Mouse (Mus musculus): ENCODE results near the gene Ten1.

Ten1 gene

GRCm38 (mm10) chr11:116234901-116235300, 36.2 kb downstream of the Ten1 start:
- in situ Hi-C loops (cut with MboI; ENCODE audit: low sequenced_read_pairs), result no loop called here

DNA sequence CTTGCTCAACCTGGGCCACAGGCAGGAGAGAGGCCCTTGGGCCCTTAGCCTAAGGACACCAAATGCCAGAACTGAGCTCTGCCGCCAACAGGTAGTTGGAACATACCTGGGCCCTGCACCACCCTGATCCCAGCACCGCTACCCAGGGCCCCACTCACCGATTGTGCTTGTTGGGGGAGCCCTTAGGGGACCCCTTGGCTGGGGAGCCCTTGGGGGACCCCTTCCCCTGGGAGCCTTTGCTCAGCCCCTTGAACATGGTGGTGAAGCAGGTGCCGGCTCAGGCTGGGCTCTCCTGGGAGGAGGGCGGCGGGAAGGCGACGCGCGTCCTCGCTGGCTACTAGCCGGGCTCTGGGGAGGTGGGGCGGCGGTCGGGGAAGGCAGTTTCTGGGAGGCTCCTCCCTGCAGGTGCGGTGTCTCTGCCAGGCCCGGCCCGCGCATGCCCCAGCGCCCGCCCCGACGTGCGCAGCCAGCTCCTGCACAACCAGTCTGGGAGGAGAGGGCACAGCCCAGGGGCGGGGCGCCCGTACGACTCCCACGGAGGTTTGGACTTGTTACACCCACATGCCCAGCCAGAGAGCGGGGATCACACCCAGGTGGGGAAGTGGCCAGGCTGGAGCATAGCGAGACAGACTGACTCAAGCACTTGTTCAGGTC, 39.2 kb downstream of the Ten1 start, which contains the start of gene Evpl:
Evpl (minus strand) TSS at position 336 of the 654 bp plus-strand sequence.
- in situ Hi-C loops (cut with MboI; ENCODE audit: low sequenced_read_pairs), result no loop called here

- in situ Hi-C loops (cut with MboI; ENCODE audit: low sequenced_read_pairs), result no loop called here
Measured at GRCm38 (mm10) chr11:116239797-116240196, 41.1 kb downstream of the Ten1 start.

GRCm38 (mm10) chr11:116241744-116242235, 43.1 kb downstream of the Ten1 start:
- in situ Hi-C loops (cut with MboI; ENCODE audit: low sequenced_read_pairs), result no loop called here

DNA sequence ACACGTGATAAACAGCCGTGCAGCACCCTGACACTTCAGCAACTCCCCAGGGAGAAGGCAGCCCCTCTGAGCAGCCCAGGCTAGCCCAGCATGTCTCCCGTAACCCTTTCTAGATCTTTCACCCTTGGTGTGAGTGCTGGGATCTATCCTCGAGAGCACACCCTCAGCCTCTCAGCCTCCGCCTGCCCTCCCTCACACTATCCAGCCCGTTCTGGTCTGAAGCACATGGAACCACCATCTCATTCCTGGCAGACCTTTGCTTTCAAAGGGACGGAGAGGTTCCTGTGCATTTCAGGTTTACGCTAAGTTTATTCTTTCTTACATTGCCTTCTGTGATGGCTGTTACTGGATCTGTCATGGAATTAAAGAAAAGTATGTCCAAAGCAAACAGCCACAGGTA, 45.9 kb downstream of the Ten1 start:
- in situ Hi-C loops (cut with MboI; ENCODE audit: low sequenced_read_pairs), result no loop called here

- in situ Hi-C loops (cut with MboI; ENCODE audit: low sequenced_read_pairs), result no loop called here
Measured at GRCm38 (mm10) chr11:116245616-116246015, 47.0 kb downstream of the Ten1 start.

DNA sequence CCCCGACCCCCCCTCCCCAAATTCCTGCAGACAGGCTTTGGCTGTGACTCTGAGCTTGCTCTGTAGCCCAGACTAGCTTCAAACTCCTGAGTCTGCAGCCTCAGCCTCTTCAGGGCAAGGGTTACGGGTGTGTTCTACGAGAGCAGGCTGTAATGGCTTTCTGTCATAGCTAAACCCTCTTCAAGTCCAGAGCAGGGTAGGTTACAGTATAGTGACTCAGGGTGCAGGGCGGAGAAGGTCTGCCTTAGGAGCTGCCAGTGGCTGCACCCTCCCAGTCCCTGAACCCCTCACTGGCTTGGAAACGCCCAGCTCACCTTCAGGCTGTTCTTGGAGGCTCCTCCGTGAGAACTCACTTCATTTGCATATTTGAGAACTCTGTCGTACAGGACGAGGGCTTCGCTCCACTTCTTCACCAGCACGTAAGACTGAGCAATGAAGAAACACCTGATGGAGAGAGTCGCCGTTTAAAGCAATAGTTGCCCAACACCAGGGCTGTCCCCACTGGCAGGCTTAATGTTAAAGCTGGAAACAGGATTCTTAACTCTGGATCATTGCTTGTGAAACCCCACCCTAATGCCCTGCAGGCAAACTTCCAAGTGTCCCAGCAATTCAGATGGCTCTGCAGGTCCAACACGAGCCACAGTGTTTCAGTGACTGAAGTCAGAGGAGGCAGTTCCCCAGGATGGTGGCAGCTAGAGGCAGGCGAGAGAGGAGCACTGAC, 49.0 kb downstream of the Ten1 start:
- in situ Hi-C loops (cut with MboI; ENCODE audit: low sequenced_read_pairs), result no loop called here

GRCm38 (mm10) chr11:116250898-116251297, 52.2 kb downstream of the Ten1 start:
- in situ Hi-C loops (cut with MboI; ENCODE audit: low sequenced_read_pairs), result no loop called here

DNA sequence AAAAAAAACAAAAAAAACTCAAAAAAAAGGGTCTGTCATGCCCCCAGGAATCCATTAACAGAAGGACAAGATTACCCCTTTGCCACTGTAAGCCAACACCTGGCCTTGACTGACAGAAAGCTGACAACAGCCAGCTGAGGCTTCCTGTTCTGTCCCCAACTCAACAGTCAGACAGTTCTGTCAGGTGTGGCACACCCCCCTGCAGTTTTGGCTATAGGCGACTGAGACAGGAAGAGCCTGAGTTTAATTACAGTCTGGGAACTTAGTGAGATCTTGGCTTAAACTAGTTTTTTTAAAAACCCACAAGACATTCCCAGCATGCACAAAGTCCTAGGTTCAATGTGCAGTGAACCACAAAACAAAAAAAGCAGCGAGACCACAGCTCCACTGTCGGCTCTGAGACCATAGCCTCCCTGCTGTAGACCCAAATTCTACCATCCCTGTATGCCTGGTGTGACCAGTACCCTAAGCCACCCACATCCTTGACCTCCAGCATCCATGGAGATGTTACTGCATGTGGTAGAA, 54.5 kb downstream of the Ten1 start:
- in situ Hi-C loops (cut with MboI; ENCODE audit: low sequenced_read_pairs), result no loop called here

DNA sequence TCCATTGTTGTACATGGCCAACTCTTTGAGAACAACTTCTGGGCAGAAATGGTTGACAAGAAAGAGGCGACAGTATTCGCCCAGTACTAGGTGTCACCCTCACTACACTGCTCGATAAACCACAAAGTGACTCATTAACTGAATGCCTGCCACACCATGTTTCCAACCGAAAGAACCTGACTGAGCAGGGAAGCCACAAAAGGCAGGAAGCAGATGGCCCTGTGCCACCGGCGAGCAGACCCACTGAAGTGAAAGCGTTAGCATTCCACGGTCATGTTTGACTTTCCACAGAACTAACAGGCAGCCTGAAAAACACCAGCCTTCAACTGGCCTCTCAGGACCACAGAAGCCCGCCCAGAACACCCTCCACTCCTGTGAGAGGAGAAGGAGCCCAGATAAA, 56.0 kb downstream of the Ten1 start:
- in situ Hi-C loops (cut with MboI; ENCODE audit: low sequenced_read_pairs), result no loop called here

GRCm38 (mm10) chr11:116255090-116255981, 56.7 kb downstream of the Ten1 start:
- in situ Hi-C loops (cut with MboI; ENCODE audit: low sequenced_read_pairs), result no loop called here

GRCm38 (mm10) chr11:116255982-116256675, 57.5 kb downstream of the Ten1 start:
- in situ Hi-C loops (cut with MboI; ENCODE audit: low sequenced_read_pairs), result no loop called here

GRCm38 (mm10) chr11:116259461-116259860, 60.8 kb downstream of the Ten1 start:
- in situ Hi-C loops (cut with MboI; ENCODE audit: low sequenced_read_pairs), result no loop called here

DNA sequence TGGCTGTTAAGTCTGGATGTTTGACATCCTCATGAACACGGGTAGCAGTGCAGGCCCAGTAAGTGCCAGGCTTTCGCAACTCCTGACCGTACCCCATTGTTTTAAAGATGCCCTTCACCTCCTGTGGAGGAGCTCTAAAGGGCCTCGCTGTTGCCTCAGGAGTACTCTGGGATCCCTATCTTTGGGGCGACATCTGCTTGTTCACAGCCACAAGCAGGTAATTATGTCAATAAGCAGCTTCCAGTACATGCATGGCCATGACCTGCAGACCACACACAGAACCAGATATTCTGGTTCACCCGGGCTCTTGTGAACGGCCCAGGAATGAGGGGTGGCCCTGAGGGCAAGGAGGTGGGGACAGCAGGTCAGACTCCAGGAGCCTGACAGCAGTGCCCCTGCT, 61.6 kb downstream of the Ten1 start:
- in situ Hi-C loops (cut with MboI; ENCODE audit: low sequenced_read_pairs), result no loop called here
